12 mouse cellular contexts compared by ENCODE assay signal in the genomic region with DNA sequence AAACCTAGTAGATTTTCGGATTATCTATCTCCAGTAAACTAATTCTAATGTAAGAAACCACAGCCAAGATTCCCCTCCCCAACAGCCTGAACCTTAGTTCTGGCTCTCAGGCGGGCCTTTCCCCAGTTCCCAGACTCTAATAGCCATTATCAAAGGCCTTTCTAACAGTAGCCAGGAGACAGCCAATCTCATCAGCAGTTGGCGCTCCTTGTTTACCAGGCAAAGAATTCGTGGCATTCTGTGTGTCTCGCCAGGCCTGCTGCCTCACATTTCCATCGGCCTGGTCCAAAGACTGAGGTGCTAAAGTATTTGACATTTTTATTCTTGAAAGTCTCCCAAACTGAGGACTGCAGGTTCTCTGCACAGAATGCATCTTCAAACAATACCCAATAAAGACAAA. TPM values are rescaled to one million over a fixed set of nuclear protein-coding genes. Genes with fewer than 3 reads are reported as not detected.
DNase-seq lines count a peak whose midpoint lies in the region; ATAC-seq lines count a peak whose summit lies in the region.
"Had no signal": no experiment of that assay in that cellular context is flagged by ENCODE, and none has a peak within 500 bp of the region (broad histone marks: within the 10 kb centered on the region; RNA-seq: fewer than 3 reads in every experiment).

No protein-coding gene starts in this region.

- peak overlapping the region; percentile 46 for H3K27ac ChIP-seq in heart, embryonic 16.5 days (ENCODE audit: low read length)
- H3K27ac ChIP-seq: liver, embryonic 13.5 days had no signal

- no peak overlapping the region for H3K4me3 ChIP-seq in heart, embryonic 16.5 days (ENCODE audit: low read length)
- H3K4me3 ChIP-seq: liver, embryonic 13.5 days; megakaryocyte, embryonic 14.5 days had no signal

- H3K36me3 ChIP-seq in heart, embryonic 16.5 days (ENCODE audit: control insufficient read depth, insufficient read depth), result no peaks in the 10 kb centered on the region
- H3K36me3 ChIP-seq: liver, embryonic 13.5 days had no signal

- H3K4me1 ChIP-seq in heart, embryonic 16.5 days (ENCODE audit: control insufficient read depth, insufficient read depth, low read length), result 0 out of 2 replicates have a peak, but pooled peaks cover 2% of the 10 kb centered on the region
- H3K4me1 ChIP-seq: liver, embryonic 13.5 days; megakaryocyte, embryonic 14.5 days had no signal

- ATAC-seq in heart, embryonic 16.5 days (replicated peaks; ENCODE audit: extremely low read depth, insufficient read depth, low FRiP score), result peak; percentile 41; the same call in 1 of the 2 replicates

- intact Hi-C loops in heart, postnatal 25 days (cut with DNase I), result no loop called here

- no peak overlapping the region for H3K4me2 ChIP-seq in heart, embryonic 16.5 days (ENCODE audit: low read depth, low read length)
- H3K4me2 ChIP-seq: liver, embryonic 13.5 days had no signal

- 19% methylated on average over 6 of the region's 6 CpGs for WGBS in heart, embryonic 16.5 days

- H3K27me3 ChIP-seq in heart, embryonic 16.5 days (ENCODE audit: control insufficient read depth, insufficient read depth, low read length), result no peaks in the 10 kb centered on the region
- H3K27me3 ChIP-seq: liver, embryonic 13.5 days had no signal

- H3K9me3 ChIP-seq in heart, embryonic 16.5 days (replicated peaks; ENCODE audit: control insufficient read depth, low read length), result no peaks in the 10 kb centered on the region
- H3K9me3 ChIP-seq: liver, embryonic 13.5 days; megakaryocyte, embryonic 14.5 days had no signal

- H3K9ac ChIP-seq in heart, embryonic 16.5 days (ENCODE audit: low read length), result no peak overlapping the region
- H3K9ac ChIP-seq: liver, embryonic 13.5 days had no signal

- peak; percentile 28 for DNase-seq in heart, adult 8-10 months (ENCODE audit: low spot score)
- no peak for DNase-seq in heart, postnatal 25 days (ENCODE audit: low spot score)
- DNase-seq in Muller cell, postnatal 12 days (ENCODE audit: inconsistent ontology term), result peak; percentile 87
- DNase-seq in embryo, embryonic 10 days (ENCODE audit: low spot score), result peak; percentile 56
- DNase-seq in right cerebral cortex, postnatal 25 days, result no peak
- no peak for DNase-seq in adipocyte (ENCODE audit: low spot score)
- DNase-seq: cerebellum, adult 9-11 months; kidney, adult 9 months; liver, embryonic 13.5 days; thymus, adult 18-20 months had no signal

RNA-seq across cellular contexts. Expression of gene Braf, which starts 24.6 kb away (rescaled TPM):
- total RNA-seq in heart, adult 8-10 months (2022), result 10 to 100 TPM; 14.9 to 16.4 (median 15.7) TPM
- total RNA-seq in heart, postnatal 25 days (2021), result 10 to 100 TPM; 13.2 to 20.8 TPM
- polyA plus RNA-seq in heart, embryonic 16.5 days (2015; fragmentation: Nextera tagmentation; extraction: Ambion mirVana), result 9.7 and 10.4 TPM in 2 replicates

Comparison
In these comparisons a context has a peak if more than half of its experiments do, and no peak if none do; other contexts are left out.
1. DNase-seq: peak in heart, adult 8-10 months (single experiment), Muller cell, postnatal 12 days (single experiment) and embryo, embryonic 10 days (single experiment); none in heart, postnatal 25 days (single experiment), right cerebral cortex, postnatal 25 days (single experiment) and adipocyte (single experiment).